Mouse (Mus musculus): ENCODE measurements around the gene Gm3625. TPM values are rescaled to one million over a fixed set of nuclear protein-coding genes. Genes with fewer than 3 reads are reported as not detected.

The Gm3625 gene
- polyA plus RNA-seq, 1 experiment from 2014 or later: not detected

DNA sequence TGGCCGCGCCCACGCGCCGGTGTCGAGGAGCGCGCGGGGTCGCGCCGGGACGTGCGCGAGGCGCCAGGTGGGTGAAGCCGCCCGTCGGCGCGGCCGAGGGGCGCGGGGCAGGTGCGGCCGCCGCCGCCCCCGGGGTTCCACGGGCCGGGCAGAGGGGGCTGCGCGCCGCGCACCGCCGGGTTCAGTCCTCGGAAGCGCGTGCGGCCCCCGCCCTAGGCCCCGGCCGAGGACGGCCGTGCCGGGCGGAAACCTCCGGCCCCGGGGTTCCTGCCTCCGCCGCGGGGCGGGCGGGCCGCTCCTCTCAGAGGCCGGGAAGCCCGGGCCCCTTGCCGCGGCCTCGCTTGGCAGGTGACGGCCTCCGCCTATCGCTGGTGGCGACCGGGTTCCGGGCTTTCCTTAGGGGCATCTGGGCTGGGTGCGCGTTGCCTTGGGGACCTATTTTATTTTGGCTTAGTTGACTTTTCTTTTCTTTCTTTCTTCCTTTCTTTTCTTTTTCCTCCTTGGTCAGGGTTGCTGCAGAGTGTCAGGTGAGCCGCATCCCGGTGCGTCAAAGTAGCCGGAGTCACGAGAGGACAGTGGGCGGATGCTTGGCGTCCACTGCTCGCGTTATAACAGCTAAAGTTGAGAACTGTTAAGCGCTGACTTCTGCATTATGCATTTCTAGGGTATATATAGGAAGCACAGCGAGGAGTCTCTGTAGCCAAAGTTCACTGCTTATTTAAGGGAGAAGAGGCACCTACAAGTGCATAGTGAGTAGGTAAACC lies 621 bp upstream of the Gm3625 start:
- Histone ChIP-seq H3K9me3 (replicated peaks) (no peaks in the 10 kb centered on the region), H3K4me2 (peak overlapping the region; percentile 75), H3K36me3 (no peaks in the 10 kb centered on the region), H3K4me3 (peak overlapping the region; percentile 93), H3K4me1 (replicated peaks) (peaks cover 12% of the 10 kb centered on the region), H3K9ac (peak overlapping the region; percentile 96), H3K27ac (ENCODE audit: poor library complexity, severe bottlenecking) (peak overlapping the region; percentile 85), H3K27me3 (replicated peaks) (no peaks in the 10 kb centered on the region)
- WGBS: 2% methylated on average over 65 of the region's 80 CpGs
- peak; percentile 82 for ATAC-seq (ENCODE audit: insufficient number of reproducible peaks, low FRiP score)

DNA sequence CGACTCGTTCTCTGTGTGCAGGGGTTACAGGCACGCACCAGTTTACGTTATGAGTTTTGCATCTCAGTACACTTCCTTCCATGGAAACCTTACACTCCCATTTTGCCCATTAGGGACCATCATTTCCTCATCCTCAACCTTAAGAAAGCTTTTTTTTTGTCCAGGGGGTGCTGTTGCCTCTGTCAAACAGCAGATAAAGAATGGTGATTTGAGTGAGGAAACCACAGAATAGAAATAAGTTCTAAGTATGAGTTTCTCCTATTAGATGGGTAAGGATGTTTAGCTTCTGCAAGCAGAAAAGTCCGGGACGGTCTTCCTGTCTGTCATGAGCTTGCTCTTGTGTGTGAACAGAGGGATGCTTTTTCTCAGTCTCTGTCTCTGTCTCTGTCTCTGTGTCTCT lies 702 bp downstream of the Gm3625 start:
- Histone ChIP-seq H3K9me3 (replicated peaks) (no peaks in the 10 kb centered on the region), H3K27me3 (replicated peaks) (no peaks in the 10 kb centered on the region), H3K36me3 (no peaks in the 10 kb centered on the region), H3K9ac (peak overlapping the region; percentile 96; the same call in 1 of the 2 replicates), H3K4me2 (peak overlapping the region; percentile 75), H3K4me3 (peak overlapping the region; percentile 93), H3K27ac (ENCODE audit: poor library complexity, severe bottlenecking) (no peak overlapping the region), H3K4me1 (replicated peaks) (peaks cover 12% of the 10 kb centered on the region)
- 62% methylated on average over 6 of the region's 6 CpGs for WGBS
- ATAC-seq (ENCODE audit: insufficient number of reproducible peaks, low FRiP score): no peak

DNA sequence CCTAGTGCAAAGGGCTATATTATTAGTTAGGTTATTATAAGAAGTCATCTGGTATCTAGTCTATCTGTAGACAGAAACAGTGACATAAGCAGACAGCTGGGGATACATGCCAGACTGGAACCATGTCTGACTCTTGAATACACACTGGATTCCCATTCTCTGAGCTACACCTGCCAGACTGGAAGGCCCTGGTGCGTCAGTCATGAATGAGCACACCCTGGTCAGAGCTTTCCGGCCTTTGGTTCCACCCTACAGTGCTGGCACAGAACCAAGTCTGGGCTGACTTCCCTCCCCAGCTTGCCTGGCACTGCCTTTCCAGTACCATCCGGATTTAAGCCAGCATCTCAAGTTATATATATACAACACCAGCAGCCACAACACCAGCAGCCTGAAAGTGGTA lies 4.1 kb downstream of the Gm3625 start:
- Histone ChIP-seq H3K27me3 (replicated peaks) (no peaks in the 10 kb centered on the region), H3K27ac (ENCODE audit: poor library complexity, severe bottlenecking) (no peak overlapping the region), H3K9me3 (replicated peaks) (no peaks in the 10 kb centered on the region), H3K36me3 (no peaks in the 10 kb centered on the region), H3K9ac (no peak overlapping the region), H3K4me3 (no peak overlapping the region), H3K4me1 (replicated peaks) (0 out of 2 replicates have a peak, but pooled peaks cover 5% of the 10 kb centered on the region), H3K4me2 (no peak overlapping the region)
- no peak for ATAC-seq (ENCODE audit: insufficient number of reproducible peaks, low FRiP score)
- 75% methylated on average over 3 of the region's 3 CpGs for WGBS

DNA sequence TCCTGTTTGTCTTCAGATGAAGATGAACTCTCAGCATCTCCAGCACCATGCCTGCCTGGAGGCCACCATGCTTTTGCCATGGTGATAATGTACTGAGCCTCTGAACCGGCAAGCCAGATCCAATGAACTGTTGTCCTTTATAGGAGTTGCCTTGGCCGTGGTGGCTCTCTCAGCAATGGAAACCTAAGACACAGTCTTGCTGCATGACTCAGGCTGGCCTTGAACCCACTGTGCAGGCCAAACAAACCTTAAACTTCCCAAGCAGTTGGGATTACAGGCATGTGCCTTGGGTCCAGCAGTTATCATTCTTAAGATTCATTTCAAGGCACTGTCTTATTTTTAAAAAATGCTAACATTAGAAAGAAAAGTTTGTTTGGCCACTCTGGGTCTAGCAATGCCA lies 4.9 kb downstream of the Gm3625 start:
- Histone ChIP-seq H3K9ac (no peak overlapping the region), H3K4me3 (no peak overlapping the region), H3K27ac (ENCODE audit: poor library complexity, severe bottlenecking) (no peak overlapping the region), H3K9me3 (replicated peaks) (no peaks in the 10 kb centered on the region), H3K27me3 (replicated peaks) (no peaks in the 10 kb centered on the region), H3K4me2 (no peak overlapping the region), H3K36me3 (no peaks in the 10 kb centered on the region), H3K4me1 (replicated peaks) (0 out of 2 replicates have a peak, but pooled peaks cover 5% of the 10 kb centered on the region)
- 76% methylated on average over 2 of the region's 2 CpGs for WGBS
- ATAC-seq (ENCODE audit: insufficient number of reproducible peaks, low FRiP score): no peak

DNA sequence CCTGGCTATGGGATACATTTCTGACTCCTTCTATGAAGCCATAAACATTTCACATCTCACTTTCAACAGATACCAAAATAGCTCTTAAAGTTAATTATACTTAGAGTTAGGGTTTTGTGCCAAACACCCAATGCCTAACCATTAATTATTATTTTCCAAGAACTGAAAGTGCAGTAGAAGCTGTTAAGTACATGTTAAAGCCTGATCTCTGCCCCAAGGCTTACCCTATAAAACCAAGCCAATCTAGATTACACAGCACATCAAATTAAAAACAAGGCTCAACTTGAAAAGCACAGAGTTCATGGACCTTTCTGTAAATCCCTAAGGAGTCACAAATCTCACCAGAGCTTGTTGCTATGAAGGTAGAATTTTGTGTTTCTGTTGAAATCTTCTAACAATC lies 10.4 kb downstream of the Gm3625 start:
- no peaks in the 10 kb centered on the region for H3K36me3 ChIP-seq
- no peak overlapping the region for H3K4me3 ChIP-seq
- H3K4me2 ChIP-seq: no peak overlapping the region
- no peak overlapping the region for H3K27ac ChIP-seq (ENCODE audit: poor library complexity, severe bottlenecking)
- H3K27me3 ChIP-seq (replicated peaks): no peaks in the 10 kb centered on the region
- ATAC-seq (ENCODE audit: insufficient number of reproducible peaks, low FRiP score): no peak
- no peak overlapping the region for H3K9ac ChIP-seq
- no peaks in the 10 kb centered on the region for H3K9me3 ChIP-seq (replicated peaks)
- H3K4me1 ChIP-seq (replicated peaks): no peaks in the 10 kb centered on the region

DNA sequence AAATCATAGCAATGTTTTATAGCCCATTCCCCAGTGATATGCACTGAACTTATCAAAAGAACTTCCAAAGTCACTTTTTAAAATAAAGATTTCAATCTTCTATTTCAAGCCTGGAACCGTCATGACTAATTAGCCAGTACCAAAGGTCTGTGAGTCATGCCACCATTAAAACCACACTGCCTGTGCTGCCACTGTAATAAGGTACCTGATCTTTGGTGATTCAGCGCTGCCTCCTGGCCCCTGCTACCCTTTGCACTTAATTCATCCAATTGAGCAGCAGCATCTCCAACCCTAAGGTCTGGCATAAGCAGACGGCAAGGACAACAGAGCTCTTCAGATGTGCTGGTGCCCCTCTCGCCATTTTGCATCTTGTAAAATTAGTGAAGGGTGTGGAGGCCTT lies 18.7 kb downstream of the Gm3625 start:
- H3K27me3 ChIP-seq (replicated peaks): no peaks in the 10 kb centered on the region
- no peak overlapping the region for H3K4me2 ChIP-seq
- no peaks in the 10 kb centered on the region for H3K9me3 ChIP-seq (replicated peaks)
- no peaks in the 10 kb centered on the region for H3K36me3 ChIP-seq
- 77% methylated on average over 4 of the region's 4 CpGs for WGBS
- H3K27ac ChIP-seq (ENCODE audit: poor library complexity, severe bottlenecking): no peak overlapping the region
- no peaks in the 10 kb centered on the region for H3K4me1 ChIP-seq (replicated peaks)
- no peak overlapping the region for H3K4me3 ChIP-seq
- no peak overlapping the region for H3K9ac ChIP-seq
- no peak for ATAC-seq (ENCODE audit: insufficient number of reproducible peaks, low FRiP score)

DNA sequence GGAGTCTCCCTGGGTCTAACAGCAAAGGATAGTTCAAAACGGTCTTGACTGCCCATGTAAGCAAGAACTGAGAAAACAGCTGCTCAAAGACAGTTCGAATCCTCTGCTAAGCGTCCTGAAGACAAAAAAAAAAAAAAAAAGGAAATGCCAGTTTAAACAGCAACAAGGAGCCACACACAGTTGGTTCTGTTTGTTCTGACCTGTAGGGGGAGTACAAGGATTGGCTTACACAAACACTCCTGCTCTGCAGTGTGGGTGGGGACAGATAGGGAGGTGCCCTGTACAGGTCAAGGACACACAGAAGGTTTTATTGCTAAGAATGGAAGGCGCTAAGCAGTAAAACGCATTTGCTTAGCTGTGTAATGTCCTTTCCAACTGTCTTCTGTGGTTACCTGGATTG lies 20.9 kb downstream of the Gm3625 start:
- ATAC-seq (ENCODE audit: insufficient number of reproducible peaks, low FRiP score): no peak
- Histone ChIP-seq H3K9ac (no peak overlapping the region), H3K9me3 (replicated peaks) (no peaks in the 10 kb centered on the region), H3K27ac (ENCODE audit: poor library complexity, severe bottlenecking) (no peak overlapping the region), H3K36me3 (no peaks in the 10 kb centered on the region), H3K4me1 (replicated peaks) (no peaks in the 10 kb centered on the region), H3K4me2 (no peak overlapping the region), H3K27me3 (replicated peaks) (no peaks in the 10 kb centered on the region), H3K4me3 (no peak overlapping the region)
- WGBS: 35% methylated on average over 5 of the region's 5 CpGs

DNA sequence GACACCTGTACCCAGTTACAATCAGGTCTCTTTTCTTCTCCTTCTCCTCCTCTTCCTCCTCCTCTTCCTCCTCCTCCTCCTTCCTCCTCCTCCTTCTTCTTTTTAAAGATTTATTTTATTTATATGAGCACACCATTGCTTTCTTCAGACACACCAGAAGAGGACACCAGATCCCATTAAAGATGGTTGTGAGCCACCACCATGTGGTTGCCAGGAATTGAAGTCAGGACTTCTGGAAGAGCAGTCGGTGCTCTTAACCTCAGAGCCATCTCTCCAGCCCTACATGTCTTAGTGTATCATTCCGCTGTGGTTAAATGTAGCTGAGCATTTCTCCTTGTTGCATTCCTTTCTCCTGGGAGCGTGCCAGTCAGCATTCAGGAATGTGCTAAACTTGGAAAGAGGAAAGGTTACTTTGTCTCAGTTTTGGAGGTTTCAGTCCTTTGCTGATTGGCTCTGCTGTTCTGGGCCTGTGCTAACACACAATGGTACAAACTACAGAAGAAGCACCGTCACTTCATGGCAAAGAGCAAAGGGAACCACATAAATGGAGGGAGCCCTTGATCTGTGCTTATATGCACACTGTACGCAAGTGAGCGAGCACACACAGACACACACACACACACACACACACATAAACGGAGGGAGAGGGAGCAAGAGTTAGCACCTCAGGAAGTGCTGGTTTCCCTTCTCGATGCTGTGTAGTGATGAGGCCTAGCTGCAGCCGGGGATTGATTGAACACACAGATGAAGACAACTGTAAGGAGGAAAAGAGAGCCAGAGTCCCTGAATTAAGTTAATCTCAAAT lies 34.0 kb downstream of the Gm3625 start:
- 45% methylated on average over 9 of the region's 9 CpGs for WGBS
- Histone ChIP-seq H3K27me3 (replicated peaks) (no peaks in the 10 kb centered on the region), H3K4me3 (no peak overlapping the region), H3K36me3 (no peaks in the 10 kb centered on the region), H3K9ac (no peak overlapping the region), H3K27ac (ENCODE audit: poor library complexity, severe bottlenecking) (peak overlapping the region; percentile 64; the same call in 1 of the 2 replicates), H3K4me2 (no peak overlapping the region; the same call in 1 of the 2 replicates), H3K4me1 (replicated peaks) (peaks cover 11% of the 10 kb centered on the region), H3K9me3 (replicated peaks) (no peaks in the 10 kb centered on the region; the same call in 1 of the 2 replicates)
- ATAC-seq (ENCODE audit: insufficient number of reproducible peaks, low FRiP score): peak; percentile 48; the same call in 1 of the 2 replicates

DNA sequence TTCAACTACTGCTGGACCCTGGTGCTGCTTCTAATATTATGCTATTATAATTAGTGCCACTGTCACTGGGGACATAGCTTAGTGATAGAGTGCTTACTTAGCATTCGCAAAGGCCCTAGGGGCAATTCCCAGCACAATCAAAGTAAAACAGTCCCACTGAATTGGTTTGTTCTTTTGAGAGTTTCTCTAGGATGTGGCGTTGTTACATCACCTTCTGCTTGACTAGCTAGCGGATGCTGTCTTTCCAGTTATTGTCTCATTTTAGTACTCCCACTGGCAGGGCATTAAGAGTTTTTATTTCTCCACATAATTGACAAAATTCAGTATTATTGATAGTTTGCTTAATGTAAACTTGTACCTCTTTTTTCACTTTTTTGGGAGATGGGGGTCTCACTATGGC lies 34.7 kb downstream of the Gm3625 start:
- Histone ChIP-seq H3K9me3 (replicated peaks) (no peaks in the 10 kb centered on the region; the same call in 1 of the 2 replicates), H3K4me1 (replicated peaks) (peaks cover 11% of the 10 kb centered on the region), H3K4me2 (no peak overlapping the region), H3K27me3 (replicated peaks) (no peaks in the 10 kb centered on the region), H3K4me3 (no peak overlapping the region), H3K9ac (no peak overlapping the region), H3K27ac (ENCODE audit: poor library complexity, severe bottlenecking) (peak overlapping the region; percentile 60; the same call in 1 of the 2 replicates), H3K36me3 (no peaks in the 10 kb centered on the region)
- WGBS: 87% methylated on average over 3 of the region's 3 CpGs
- no peak for ATAC-seq (ENCODE audit: insufficient number of reproducible peaks, low FRiP score)

DNA sequence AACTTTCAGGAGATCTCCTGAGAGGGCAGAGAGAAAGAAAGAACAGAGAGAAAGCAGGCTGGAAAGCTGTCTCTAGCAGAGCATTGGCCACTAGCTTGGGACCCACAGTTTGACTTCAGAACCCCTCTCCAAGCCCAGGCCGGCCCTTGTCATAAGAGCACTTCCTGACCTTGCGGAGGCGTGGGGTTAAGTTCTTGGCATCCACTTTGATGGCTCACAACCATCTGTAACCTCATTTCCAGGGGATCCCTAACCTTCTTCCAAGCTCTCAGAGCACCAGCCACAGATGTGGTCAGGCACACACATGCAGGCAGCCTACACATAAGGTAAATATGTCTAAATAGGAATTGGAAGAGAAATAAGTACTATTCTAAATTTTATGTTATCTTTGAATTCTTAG lies 35.3 kb downstream of the Gm3625 start:
- Histone ChIP-seq H3K9ac (no peak overlapping the region), H3K4me2 (no peak overlapping the region), H3K27me3 (replicated peaks) (no peaks in the 10 kb centered on the region), H3K27ac (ENCODE audit: poor library complexity, severe bottlenecking) (no peak overlapping the region), H3K4me3 (no peak overlapping the region), H3K36me3 (no peaks in the 10 kb centered on the region), H3K4me1 (replicated peaks) (peaks cover 11% of the 10 kb centered on the region), H3K9me3 (replicated peaks) (no peaks in the 10 kb centered on the region; the same call in 1 of the 2 replicates)
- ATAC-seq (ENCODE audit: insufficient number of reproducible peaks, low FRiP score): no peak
- WGBS: 56% methylated on average over 3 of the region's 3 CpGs

DNA sequence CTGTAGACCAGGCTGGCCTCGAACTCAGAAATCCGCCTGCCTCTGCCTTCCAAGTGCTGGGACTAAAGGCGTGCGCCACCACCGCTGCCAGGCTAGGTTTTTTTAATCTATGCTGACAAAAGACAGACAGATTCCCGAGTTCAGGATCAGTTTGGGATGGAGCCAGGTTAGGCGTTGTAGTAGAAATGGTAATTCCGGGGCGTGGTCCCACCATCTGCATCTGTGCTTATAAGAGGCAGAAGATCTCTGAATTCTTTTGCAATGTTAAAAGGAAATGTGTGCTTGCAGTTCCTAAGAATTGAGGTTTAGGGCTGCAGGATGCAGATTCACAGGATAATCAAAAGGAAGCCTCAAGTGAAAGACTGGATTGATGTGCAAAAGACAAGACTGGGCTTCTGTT lies 35.8 kb downstream of the Gm3625 start:
- Histone ChIP-seq H3K27me3 (replicated peaks) (no peaks in the 10 kb centered on the region), H3K9me3 (replicated peaks) (no peaks in the 10 kb centered on the region), H3K27ac (ENCODE audit: poor library complexity, severe bottlenecking) (no peak overlapping the region), H3K4me1 (replicated peaks) (peaks cover 15% of the 10 kb centered on the region), H3K36me3 (no peaks in the 10 kb centered on the region), H3K9ac (no peak overlapping the region), H3K4me2 (no peak overlapping the region), H3K4me3 (no peak overlapping the region)
- no peak for ATAC-seq (ENCODE audit: insufficient number of reproducible peaks, low FRiP score)
- 82% methylated on average over 9 of the region's 9 CpGs for WGBS
